Mouse (Mus musculus) limb, embryonic 12.5 days (tissue): ENCODE data around the gene Wdr90. TPM values are rescaled to one million over a fixed set of nuclear protein-coding genes. Genes with fewer than 3 reads are reported as not detected.

Experiments
- ATAC-seq: fragments of 200-750 bp; cut with Nextera tagmentation; 2 replicates; pipeline ENCODE4 v1.8.0; 2017; ENCODE audit warnings: low read depth, moderate TSS enrichment; ENCODE audit not compliant: insufficient number of reproducible peaks, insufficient read depth, low FRiP score, low TSS enrichment
- H3K27ac ChIP-seq: fragments of 300-500 bp; sonication (generic); 2 replicates; pipeline ENCODE4 v1.5.1; 2016; ENCODE audit warnings: mild to moderate bottlenecking, moderate library complexity
- H3K27me3 ChIP-seq: fragments of 300-500 bp; sonication (generic); 2 replicates; pipeline ENCODE4 v1.6.1; 2016; ENCODE audit warnings: mild to moderate bottlenecking, moderate library complexity
- H3K36me3 ChIP-seq: fragments of 300-500 bp; sonication (generic); 2 replicates; pipeline ENCODE4 v1.6.1; 2016; ENCODE audit warnings: mild to moderate bottlenecking, moderate library complexity
- H3K4me1 ChIP-seq: fragments of 300-500 bp; sonication (generic); replicated peaks from 2 replicates; pipeline ENCODE4 v1.6.1; 2016
- H3K4me2 ChIP-seq: fragments of 300-500 bp; sonication (generic); 2 replicates; pipeline ENCODE4 v1.6.1; 2016; ENCODE audit warnings: mild to moderate bottlenecking, moderate library complexity
- H3K4me3 ChIP-seq: fragments of 300-500 bp; sonication (generic); replicated peaks from 2 replicates; pipeline ENCODE4 v1.5.1; 2016; ENCODE audit warnings: mild to moderate bottlenecking
- H3K9ac ChIP-seq: fragments of 300-500 bp; sonication (generic); replicated peaks from 2 replicates; pipeline ENCODE4 v1.6.1; 2016; ENCODE audit warnings: mild to moderate bottlenecking, moderate library complexity
- H3K9me3 ChIP-seq: fragments of 300-500 bp; sonication (generic); 2 replicates; pipeline ENCODE4 v1.6.1; 2016; ENCODE audit warnings: mild to moderate bottlenecking, moderate library complexity
- WGBS: fragments of 180-500 bp; shearing (Covaris S2); methylation state at CpG from one replicate; pipeline ENCODE4 v1.1.7; 2016; 5-methylcytosine and 5-hydroxymethylcytosine counted together
- polyA plus RNA-seq: library from polyadenylated mRNA; unstranded; fragments of >200 nt; fragmentation: Nextera tagmentation; extraction: Ambion mirVana; gene quantifications from 2 replicates; pipeline ENCODE4 v1.2.1, GENCODE M21; 2016

Gene Wdr90
- polyA plus RNA-seq, 1 experiment from 2014 or later = 45.5 TPM

DNA sequence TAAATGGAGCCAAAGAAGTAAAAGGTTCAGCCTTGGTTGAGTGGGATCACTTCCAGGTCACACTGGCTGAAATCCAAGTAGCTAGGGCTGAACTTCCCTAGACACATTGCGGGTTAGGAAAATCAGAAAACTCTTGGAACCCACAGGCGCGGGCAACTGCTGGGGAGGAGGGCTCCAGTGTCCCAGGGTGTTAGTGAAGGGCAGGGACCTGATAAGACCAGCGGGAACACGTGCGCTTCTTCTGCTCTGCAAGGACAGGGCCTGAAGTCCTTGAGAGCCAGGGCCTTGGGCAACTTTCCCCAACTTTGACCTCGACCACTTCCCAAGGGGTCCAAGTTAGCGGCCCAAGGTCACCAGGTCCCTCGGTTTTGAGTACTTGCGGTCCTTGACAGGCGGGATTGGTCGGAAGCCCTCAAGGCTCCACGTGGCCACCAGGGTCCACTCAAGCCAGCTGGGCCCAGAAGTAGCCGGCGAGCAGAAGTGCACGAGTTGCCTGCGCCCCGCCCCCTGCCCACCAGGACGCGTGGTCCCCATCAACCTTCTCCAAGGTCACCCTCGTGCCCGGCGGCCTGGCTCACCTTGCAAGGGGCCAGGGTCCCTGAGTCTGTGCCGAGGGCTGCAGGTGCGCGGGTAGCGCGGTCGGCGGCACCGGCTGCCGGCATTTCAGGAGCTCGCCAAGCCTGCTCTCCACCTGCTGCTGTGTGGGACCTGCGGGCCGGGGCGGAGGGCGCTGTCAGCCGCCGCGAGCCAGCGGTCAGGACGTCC is 6.7 kb upstream of the Wdr90 start:
- H3K36me3 ChIP-seq = no peaks in the 10 kb centered on the region
- peak overlapping the region; percentile 69 for H3K9ac ChIP-seq
- 0 out of 2 replicates have a peak overlapping the region, but pooled peaks have one; percentile 75 for H3K27ac ChIP-seq
- no peaks in the 10 kb centered on the region for H3K27me3 ChIP-seq
- peak overlapping the region; percentile 81 for H3K4me3 ChIP-seq
- H3K9me3 ChIP-seq = no peaks in the 10 kb centered on the region
- peaks cover 17% of the 10 kb centered on the region for H3K4me1 ChIP-seq
- peak; percentile 29 for ATAC-seq
- WGBS = 1% methylated on average over 41 of the region's 42 CpGs
- H3K4me2 ChIP-seq = peak overlapping the region; percentile 99

DNA sequence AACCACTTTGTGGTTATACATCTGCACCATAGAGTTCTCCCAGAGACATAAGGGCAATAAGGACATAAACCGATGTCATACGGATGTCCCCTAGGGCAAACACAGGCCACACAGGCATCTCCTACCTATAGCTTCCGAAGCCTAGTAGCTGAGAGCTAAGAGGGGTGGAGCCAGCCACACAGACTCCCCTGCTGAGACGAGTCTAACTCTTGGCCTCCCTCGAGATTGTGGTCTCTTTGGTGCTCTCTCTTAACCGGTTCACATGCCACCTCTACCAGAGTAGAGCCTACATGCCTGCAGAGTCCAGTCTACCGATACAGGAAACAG is 6.2 kb upstream of the Wdr90 start:
- no peaks in the 10 kb centered on the region for H3K27me3 ChIP-seq
- no peak overlapping the region for H3K27ac ChIP-seq
- no peak for ATAC-seq
- no peaks in the 10 kb centered on the region for H3K9me3 ChIP-seq
- peak overlapping the region; percentile 81 for H3K4me3 ChIP-seq
- no peaks in the 10 kb centered on the region for H3K36me3 ChIP-seq
- peak overlapping the region; percentile 99 for H3K4me2 ChIP-seq
- WGBS = 10% methylated on average over 7 of the region's 7 CpGs
- peaks cover 17% of the 10 kb centered on the region for H3K4me1 ChIP-seq
- H3K9ac ChIP-seq = no peak overlapping the region

DNA sequence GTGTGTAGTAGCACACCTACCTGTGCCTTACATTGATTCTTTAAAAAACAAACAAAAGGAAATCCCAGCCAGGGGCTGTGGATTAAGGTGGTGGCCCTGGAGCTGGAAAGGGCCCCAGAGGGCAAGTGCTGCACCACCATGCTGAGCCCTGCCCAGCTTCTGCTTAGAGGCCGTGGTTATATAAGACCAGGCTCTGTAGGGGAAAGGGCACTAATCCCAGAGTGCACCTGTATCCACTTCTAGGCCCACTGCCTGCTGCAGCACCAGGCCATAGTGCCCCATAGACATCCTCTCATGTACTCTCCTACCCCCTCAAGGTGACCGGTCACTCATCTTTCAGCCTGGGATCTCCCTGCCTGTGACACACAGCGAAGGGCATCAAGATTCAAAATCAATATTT is 4.9 kb upstream of the Wdr90 start:
- Histone ChIP-seq H3K4me3 (no peak overlapping the region), H3K4me2 (no peak overlapping the region), H3K4me1 (peaks cover 23% of the 10 kb centered on the region), H3K36me3 (no peaks in the 10 kb centered on the region), H3K27ac (no peak overlapping the region), H3K27me3 (no peaks in the 10 kb centered on the region), H3K9me3 (no peaks in the 10 kb centered on the region), H3K9ac (no peak overlapping the region)
- ATAC-seq = no peak
- WGBS = 89% methylated on average over 3 of the region's 3 CpGs

DNA sequence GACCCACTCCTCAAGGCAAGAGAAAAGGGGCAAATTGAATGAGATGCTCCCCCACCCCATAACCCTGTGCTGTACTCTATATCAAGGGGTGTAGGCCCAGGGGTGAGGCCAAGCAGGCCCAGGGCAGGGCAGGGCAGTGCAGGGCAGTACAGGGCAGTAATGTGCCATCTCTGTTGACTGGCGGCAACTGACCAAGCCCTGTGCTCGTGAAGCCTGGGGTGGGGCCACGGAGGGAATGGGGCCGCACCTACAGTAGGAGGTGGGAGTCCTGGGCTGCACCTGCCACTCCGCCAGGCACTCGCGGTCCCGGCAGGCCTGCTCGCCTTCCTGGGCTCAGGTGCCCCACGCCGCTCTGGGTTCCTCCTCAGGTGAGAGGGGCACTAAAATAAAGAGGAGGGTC is 4.0 kb upstream of the Wdr90 start:
- Histone ChIP-seq H3K4me1 (peaks cover 31% of the 10 kb centered on the region), H3K27me3 (no peaks in the 10 kb centered on the region), H3K36me3 (no peaks in the 10 kb centered on the region), H3K4me2 (no peak overlapping the region), H3K9me3 (no peaks in the 10 kb centered on the region), H3K27ac (no peak overlapping the region), H3K9ac (no peak overlapping the region), H3K4me3 (no peak overlapping the region)
- ATAC-seq = no peak
- 91% methylated on average over 11 of the region's 11 CpGs for whole genome bisulfite sequencing

DNA sequence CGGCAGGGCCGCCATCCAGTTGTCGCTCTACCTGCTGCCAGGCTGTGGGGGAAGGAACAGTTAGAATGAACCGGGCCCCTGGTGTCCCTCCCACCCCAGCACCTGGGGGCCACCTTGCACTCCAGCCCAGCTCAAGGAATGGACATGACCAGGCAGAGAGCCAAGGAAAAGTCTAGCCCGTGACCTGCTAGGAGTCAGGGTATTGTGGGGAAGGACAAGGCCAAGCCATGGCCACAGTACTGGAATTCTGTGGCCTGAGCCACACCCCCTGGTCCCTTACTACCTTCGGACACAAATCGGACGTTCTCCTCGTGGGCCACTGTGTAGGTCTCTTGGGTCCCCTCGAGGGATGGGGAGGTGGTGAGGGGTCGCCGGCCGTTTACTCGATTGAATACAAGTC is 3.0 kb upstream of the Wdr90 start:
- Histone ChIP-seq H3K4me1 (peaks cover 34% of the 10 kb centered on the region), H3K9ac (no peak overlapping the region)
- no peak for ATAC-seq

DNA sequence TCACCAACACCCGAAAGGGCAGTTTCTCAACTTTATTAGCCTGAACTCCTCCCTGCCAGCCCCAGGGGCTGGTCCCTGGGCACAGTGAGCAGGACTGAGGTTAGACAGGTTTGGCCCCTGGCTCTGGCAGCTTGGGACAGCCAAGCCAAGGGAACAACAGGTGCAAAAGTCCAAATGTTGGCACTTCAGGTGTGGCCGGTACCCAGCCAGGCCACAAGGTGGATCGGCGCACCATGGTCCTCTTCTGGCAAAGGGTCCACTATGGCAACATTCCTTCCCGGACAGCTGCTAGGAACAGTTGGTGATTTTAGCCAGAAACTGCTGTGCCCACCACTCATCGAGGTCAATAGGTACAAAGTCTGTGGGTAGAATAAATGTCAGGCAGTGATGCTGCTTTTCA is 2.4 kb upstream of the Wdr90 start:
- no peak overlapping the region for H3K4me3 ChIP-seq
- no peaks in the 10 kb centered on the region for H3K27me3 ChIP-seq
- no peak for ATAC-seq
- H3K4me2 ChIP-seq = no peak overlapping the region
- peaks cover 28% of the 10 kb centered on the region for H3K4me1 ChIP-seq
- no peaks in the 10 kb centered on the region for H3K9me3 ChIP-seq
- H3K9ac ChIP-seq = no peak overlapping the region
- WGBS = 86% methylated on average over 6 of the region's 6 CpGs
- no peak overlapping the region for H3K27ac ChIP-seq
- H3K36me3 ChIP-seq = no peaks in the 10 kb centered on the region

More for the DNA sequence above, 3.0 kb upstream of the Wdr90 start:
- no peak overlapping the region for H3K4me2 ChIP-seq
- no peaks in the 10 kb centered on the region for H3K36me3 ChIP-seq
- H3K27ac ChIP-seq = no peak overlapping the region
- no peaks in the 10 kb centered on the region for H3K9me3 ChIP-seq
- no peak overlapping the region for H3K4me3 ChIP-seq
- H3K27me3 ChIP-seq = no peaks in the 10 kb centered on the region
- WGBS = 91% methylated on average over 14 of the region's 14 CpGs

DNA sequence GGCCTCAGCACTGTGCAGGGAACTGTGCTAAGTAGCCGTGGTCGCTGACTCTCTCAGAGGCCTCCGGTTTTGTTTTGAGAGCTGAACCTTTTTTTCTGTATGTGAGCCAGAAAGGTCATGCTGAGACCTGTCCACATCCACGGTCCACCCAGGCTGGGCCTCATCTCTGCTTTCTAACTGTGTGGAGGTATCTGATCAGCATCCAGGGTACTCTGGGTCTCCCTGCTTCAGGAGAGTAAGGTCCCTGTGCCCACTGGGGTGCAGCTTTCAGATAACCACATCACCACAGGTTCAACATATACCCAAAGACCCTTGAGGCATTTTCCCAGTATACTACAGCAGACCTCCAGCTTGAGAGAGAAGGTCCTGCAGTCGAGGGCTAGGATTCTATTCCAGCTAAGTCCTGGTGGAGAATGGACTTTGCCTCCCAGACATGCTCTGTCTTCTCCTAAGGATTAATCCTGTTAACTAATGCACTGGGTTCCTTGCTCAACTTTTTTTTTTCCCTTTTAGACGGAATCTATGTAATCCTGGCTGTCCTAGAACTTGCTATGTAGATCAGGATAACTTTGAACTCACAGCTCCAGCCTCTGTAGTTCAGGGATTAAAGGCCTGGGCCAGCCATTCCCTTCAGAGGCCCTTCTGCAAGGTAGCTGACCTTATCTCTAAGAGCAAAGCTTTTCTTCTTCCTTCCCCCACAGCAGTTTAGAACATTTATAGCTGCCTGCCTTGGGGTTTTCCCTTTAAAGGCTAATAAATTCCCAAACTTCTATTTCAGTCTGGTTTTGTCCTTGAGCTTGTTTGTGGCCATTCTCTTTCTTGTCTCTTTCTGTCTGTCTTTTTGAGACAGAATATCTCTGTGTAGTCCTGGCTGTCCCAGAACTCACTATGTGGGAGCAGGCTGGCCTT is 657 bp upstream of the Wdr90 start:
- 14% methylated on average over 6 of the region's 6 CpGs for WGBS
- Histone ChIP-seq H3K27ac (peak overlapping the region; percentile 86), H3K9me3 (no peaks in the 10 kb centered on the region), H3K4me1 (peaks cover 17% of the 10 kb centered on the region), H3K4me3 (peak overlapping the region; percentile 57), H3K27me3 (no peaks in the 10 kb centered on the region), H3K36me3 (no peaks in the 10 kb centered on the region), H3K9ac (peak overlapping the region; percentile 86), H3K4me2 (peak overlapping the region; percentile 89)
- ATAC-seq = 0 out of 2 replicates have a peak, but pooled peaks have one; percentile 13

DNA sequence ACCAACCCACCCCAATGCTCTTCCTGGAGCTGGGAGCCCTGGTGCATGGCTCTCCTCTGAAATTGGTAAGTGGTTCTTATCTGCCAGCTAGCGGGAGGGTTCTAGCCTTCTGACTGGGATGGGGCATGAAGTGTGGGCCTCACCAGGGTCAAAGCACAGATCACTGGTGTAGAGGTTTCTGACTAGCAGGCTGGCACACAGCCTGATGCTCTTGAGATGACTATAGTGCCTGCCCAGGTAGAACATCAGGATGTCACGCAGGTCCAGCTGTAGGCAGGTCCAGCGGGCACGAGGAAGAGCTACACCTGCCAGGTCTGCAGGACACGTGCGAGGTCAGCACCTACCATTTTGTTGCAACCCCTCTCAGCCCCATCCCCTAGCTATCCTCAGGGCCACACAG is 1.1 kb downstream of the Wdr90 start:
- H3K4me3 ChIP-seq = peak overlapping the region; percentile 57
- 0 out of 2 replicates have a peak, but pooled peaks have one; percentile 16 for ATAC-seq
- H3K9ac ChIP-seq = peak overlapping the region; percentile 86
- H3K4me2 ChIP-seq = peak overlapping the region; percentile 89
- no peaks in the 10 kb centered on the region for H3K27me3 ChIP-seq
- H3K4me1 ChIP-seq = peaks cover 17% of the 10 kb centered on the region
- 93% methylated on average over 6 of the region's 6 CpGs for WGBS
- no peak overlapping the region for H3K27ac ChIP-seq
- H3K9me3 ChIP-seq = no peaks in the 10 kb centered on the region
- peaks cover 12% of the 10 kb centered on the region for H3K36me3 ChIP-seq

DNA sequence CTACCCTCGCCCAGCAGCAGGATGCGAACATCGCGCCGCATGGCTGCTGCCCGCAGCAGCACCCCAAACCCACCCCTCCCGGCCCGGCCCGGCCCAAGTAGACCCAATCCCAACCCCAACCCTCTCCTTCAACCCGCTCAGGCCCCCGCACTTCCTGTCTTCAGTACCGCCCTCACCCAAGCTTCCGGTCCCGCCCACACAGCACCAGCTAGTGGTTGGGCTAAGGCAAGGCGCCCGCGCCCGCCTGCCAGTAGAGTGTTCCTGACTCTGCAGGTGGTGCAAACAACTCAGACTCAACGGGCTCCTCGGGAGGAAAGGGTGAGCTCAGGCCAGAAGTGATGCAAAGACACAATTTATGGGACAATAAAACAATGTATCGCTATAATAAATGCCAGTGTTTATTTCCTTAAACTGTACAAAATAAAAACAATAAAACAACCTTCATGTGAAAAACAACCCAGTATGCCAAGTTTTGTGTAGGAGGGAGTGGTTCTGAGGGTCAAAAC is 16.9 kb downstream of the Wdr90 start, which contains the start of gene Rhot2:
TSS of gene Rhot2 (minus strand) at position 456 of the 506 bp plus-strand sequence.
- peak; percentile 92 for ATAC-seq
- peak within 1 kb of the TSS; percentile 88 for H3K4me3 ChIP-seq
- peak within 1 kb of the TSS; percentile 88 for H3K27ac ChIP-seq
- peaks cover 16% of the 10 kb centered on the region for H3K4me1 ChIP-seq
- H3K9ac ChIP-seq = peak within 1 kb of the TSS; percentile 87
- under 1% methylated on average over 21 of the region's 21 CpGs for WGBS
- peaks cover 77% of the 10 kb centered on the region for H3K36me3 ChIP-seq
- no peaks in the 10 kb centered on the region for H3K9me3 ChIP-seq
- H3K4me2 ChIP-seq = peak within 1 kb of the TSS; percentile 90
- H3K27me3 ChIP-seq = no peaks in the 10 kb centered on the region

DNA sequence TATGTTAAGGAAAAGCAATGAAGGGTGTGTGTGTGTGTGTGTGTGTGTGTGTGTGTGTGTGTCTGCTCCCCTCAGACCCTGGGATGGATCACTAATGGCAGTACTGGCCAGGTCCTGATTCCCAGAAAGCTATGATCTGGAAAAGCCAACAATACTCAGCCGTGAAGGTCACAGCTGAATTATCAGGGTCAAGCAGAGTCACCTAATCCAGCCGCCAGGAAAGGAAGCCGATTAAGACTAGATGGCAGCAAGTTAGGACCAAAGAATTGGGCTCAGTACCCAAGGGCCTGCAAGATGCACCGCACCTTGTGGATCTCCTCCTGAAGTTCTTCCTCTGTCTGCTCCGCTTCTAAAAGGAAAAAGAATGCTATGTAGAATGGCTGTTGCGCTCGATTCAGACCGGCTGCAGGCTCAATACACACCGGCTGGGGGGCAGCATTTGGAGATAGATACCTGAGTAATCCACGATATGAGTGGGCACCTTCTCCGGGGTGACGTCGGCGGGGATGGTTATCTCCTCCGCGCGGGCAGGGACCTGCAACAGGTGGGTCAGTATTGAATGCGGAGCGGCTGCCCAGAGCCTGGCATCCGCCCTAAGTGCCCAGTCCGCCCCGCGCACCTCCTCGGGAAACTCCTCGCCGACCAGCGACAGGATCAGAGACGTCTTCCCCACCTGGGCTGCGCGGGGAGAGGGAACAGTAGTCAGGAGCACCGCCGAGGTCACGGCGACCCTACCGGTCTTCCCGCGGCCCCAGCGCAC is 17.5 kb downstream of the Wdr90 start:
- Histone ChIP-seq H3K4me2 (peak overlapping the region; percentile 90), H3K36me3 (peaks cover 78% of the 10 kb centered on the region), H3K9ac (peak overlapping the region; percentile 87), H3K9me3 (no peaks in the 10 kb centered on the region), H3K4me1 (peaks cover 16% of the 10 kb centered on the region), H3K4me3 (peak overlapping the region; percentile 88), H3K27me3 (no peaks in the 10 kb centered on the region), H3K27ac (peak overlapping the region; percentile 88)
- WGBS = 3% methylated on average over 38 of the region's 38 CpGs
- ATAC-seq = peak; percentile 16; the same call in 1 of the 2 replicates
